Mouse (Mus musculus) adrenal gland, adult 18-20 months (tissue): ENCODE measurements around the gene Abhd5. TPM values are rescaled to one million over a fixed set of nuclear protein-coding genes. Genes with fewer than 3 reads are reported as not detected.
"Not testable (repeated sequence)": the region's sequence is repeated elsewhere in the genome, so short reads cannot be mapped to it uniquely, and the experiment has no call there.

ENCODE experiments used
- DNase-seq, 2 experiments: peaks; one replicate each; pipeline ENCODE4 v3.0.0; 2021 to 2022; ENCODE audit warnings: low spot score in 2 of 2
- long read RNA-seq, 2 experiments: library from polyadenylated mRNA; stranded (forward); transcript quantifications; one replicate each; pipeline ENCODE4 v2.0.0; 2021
- total RNA-seq, 2 experiments: library from RNA; stranded (reverse); gene quantifications; 1 replicate in 1 of 2; 2 replicates in 1 of 2; pipeline ENCODE4 v1.2.3; 2021

The Abhd5 gene
- total RNA-seq: 10 to 100 TPM; 91.2 to 99.4 TPM
- long read RNA-seq, experiment 1, transcript Abhd5-204 (7 exons, 3,157 nt): major isoform, 47 of 54 reads
- long read RNA-seq, experiment 1, partial matches to known transcripts: 2 of 54 reads
- long read RNA-seq, experiment 1, other reads (novel, unspliced or antisense): 4 of 54 reads
- long read RNA-seq, experiment 2, transcript Abhd5-204 (7 exons, 3,157 nt): major isoform, 118 of 155 reads
- long read RNA-seq, experiment 2, partial matches to known transcripts: 11 of 155 reads
- long read RNA-seq, experiment 2, other reads (novel, unspliced or antisense): 21 of 155 reads

- DNase-seq: peak; percentile 98 to 99
Measured at GRCm38 (mm10) chr9:122351303-122352024, at the start of gene Abhd5. Gene Abhd5 (plus strand): TSS chr9:122351608.

GRCm38 (mm10) chr9:122305302-122305701 is 46.1 kb upstream of the Abhd5 start:
- no peak for DNase-seq

GRCm38 (mm10) chr9:122309013-122309980 is 42.1 kb upstream of the Abhd5 start:
- no peak for DNase-seq

GRCm38 (mm10) chr9:122310613-122311049 is 40.8 kb upstream of the Abhd5 start:
- DNase-seq: peak; percentile 80 to 89

- DNase-seq: peak; percentile 29 to 56
Measured at GRCm38 (mm10) chr9:122311051-122311760, 40.2 kb upstream of the Abhd5 start.

GRCm38 (mm10) chr9:122312296-122312990 is 39.0 kb upstream of the Abhd5 start:
- no peak for DNase-seq

GRCm38 (mm10) chr9:122313128-122313527 is 38.3 kb upstream of the Abhd5 start:
- DNase-seq: not testable (repeated sequence)

- no peak for DNase-seq
Measured at GRCm38 (mm10) chr9:122314386-122314785, 37.0 kb upstream of the Abhd5 start.

GRCm38 (mm10) chr9:122314942-122315341 is 36.5 kb upstream of the Abhd5 start:
- no peak for DNase-seq

GRCm38 (mm10) chr9:122315501-122315900 is 35.9 kb upstream of the Abhd5 start:
- no peak for DNase-seq

- DNase-seq: no peak
Measured at GRCm38 (mm10) chr9:122316562-122316961, 34.8 kb upstream of the Abhd5 start.

- no peak for DNase-seq
Measured at GRCm38 (mm10) chr9:122320626-122321025, 30.8 kb upstream of the Abhd5 start.

GRCm38 (mm10) chr9:122322356-122322755 is 29.1 kb upstream of the Abhd5 start:
- DNase-seq: no peak

- DNase-seq: no peak
Measured at GRCm38 (mm10) chr9:122325996-122326395, 25.4 kb upstream of the Abhd5 start.

- DNase-seq: no peak
Measured at GRCm38 (mm10) chr9:122328199-122328598, 23.2 kb upstream of the Abhd5 start.

GRCm38 (mm10) chr9:122336677-122337076 is 14.7 kb upstream of the Abhd5 start:
- no peak for DNase-seq

- no peak for DNase-seq
Measured at GRCm38 (mm10) chr9:122337510-122337931, 13.9 kb upstream of the Abhd5 start.

- DNase-seq: no peak
Measured at GRCm38 (mm10) chr9:122339972-122340371, 11.4 kb upstream of the Abhd5 start.

GRCm38 (mm10) chr9:122343399-122343798 is 8.0 kb upstream of the Abhd5 start:
- DNase-seq: no peak

GRCm38 (mm10) chr9:122344560-122344959 is 6.8 kb upstream of the Abhd5 start:
- DNase-seq: no peak
